Mouse (Mus musculus): ENCODE results near the gene Slc12a6.

- no peak for TF ChIP-seq EP300 (IDR thresholded peaks at IDR 0.05; ENCODE audit: low read depth)
- TF ChIP-seq CTCF (IDR thresholded peaks at IDR 0.05; ENCODE audit: low read depth): no peak
These were observed 50.0 kb downstream of the Slc12a6 start for GRCm38 (mm10) chr2:112315638-112316037.
